Mouse (Mus musculus) cerebellum, adult 9-11 months (tissue): ENCODE measurements around the gene Hba-x.
"Not testable (repeated sequence)": the region's sequence is repeated elsewhere in the genome, so short reads cannot be mapped to it uniquely, and the experiment has no call there.

Experiments
- DNase-seq: peaks from one replicate; pipeline ENCODE4 v3.0.0; 2022

The Hba-x gene

DNA sequence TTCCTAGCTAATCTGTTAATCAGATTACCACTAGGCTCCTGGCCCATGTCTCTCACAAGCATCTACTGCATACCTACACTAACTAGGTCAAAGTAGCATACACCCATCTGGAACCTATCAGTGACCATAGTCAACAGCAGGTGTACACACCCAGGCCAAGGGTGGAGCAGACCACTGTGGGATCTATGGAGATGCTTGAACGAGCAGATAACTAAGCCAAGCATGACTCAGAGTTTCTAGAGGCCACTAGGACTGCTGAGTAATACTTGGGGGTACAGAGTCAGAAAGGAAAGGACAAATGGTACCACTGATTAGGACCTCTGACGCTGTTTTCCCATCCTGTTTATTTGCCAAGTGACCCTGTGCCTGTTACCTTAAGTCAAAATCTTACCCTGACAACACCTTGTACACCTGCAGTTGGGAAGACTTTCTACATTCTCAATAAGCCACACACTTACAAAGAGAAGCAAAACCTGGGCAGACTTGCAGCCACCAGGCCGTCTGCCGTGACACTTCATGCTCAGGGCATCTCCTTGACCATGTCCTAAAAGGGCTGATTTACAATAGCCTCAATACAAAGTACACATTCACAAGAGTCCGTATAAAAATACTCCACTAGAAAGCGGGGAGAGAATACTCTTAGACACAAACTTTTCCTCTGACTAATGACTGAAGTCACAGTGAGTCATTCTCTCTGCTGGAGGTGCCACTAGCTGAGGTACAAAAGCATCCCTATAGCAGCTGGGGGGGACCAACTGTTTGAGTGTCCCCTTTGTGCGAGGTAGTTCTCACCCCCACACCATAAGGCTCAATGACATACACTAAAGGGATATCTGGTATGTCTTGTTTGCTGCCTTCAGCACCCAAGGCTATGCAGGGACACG, 25.1 kb upstream of the Hba-x start:
- DNase-seq, result no peak

DNA sequence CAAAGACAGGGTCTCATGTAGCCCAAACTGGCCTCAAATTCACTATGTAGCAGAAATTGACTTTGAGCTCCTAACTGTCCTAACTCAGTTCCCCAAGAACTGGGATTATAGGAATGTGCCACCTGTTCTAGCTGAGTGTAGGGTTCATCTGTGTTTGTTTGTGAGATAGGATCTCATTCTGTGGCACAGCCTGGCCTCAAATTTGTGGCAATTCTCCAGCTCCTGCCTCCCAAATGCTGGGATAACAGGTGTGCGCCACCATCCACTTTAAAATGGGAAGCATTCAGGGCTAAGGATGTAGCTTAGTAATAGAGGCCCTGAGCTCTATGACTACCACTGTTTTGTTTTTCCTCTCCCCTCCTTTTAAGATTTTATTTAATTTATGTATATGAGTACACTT, 23.1 kb upstream of the Hba-x start:
- DNase-seq, result peak; percentile 52

DNA sequence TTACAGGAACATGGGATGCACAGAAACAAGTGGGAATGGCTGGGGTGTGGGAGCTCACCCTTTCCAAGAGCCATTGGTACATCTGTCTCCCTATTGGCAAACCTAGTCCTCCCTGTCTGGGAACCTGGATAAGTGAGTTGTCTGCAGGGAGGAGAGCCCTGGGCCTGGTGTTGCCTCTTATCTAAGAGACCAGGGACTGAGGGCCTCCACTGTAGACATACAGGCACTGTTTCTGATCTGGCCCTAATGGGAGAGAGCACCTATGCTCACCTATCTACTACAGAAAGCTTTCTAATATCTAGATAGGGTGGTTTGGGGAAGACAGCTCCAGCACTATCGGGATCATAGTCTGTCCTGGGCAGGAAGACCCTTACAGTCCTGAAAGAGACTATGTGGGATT, 20.1 kb upstream of the Hba-x start:
- no peak for DNase-seq

DNA sequence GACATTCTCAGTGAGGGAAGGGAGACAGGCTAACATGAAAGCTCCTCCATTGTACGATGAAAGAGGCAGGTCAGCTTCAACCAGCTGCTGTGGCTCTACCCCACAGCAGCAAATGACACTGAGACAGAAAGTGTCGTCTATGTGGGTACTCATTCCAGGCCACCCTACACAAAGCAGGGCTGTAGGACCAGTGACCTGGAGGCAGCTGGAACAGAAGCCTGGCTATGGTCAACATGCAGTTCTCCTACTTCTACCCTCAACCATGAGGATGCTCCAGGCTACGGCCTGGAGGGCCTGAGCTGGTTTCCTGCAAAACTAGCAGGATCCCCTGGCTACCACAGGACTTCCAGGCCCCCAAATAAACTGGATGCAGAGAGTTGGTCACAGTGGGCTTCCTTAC, 19.6 kb upstream of the Hba-x start:
- no peak for DNase-seq

DNA sequence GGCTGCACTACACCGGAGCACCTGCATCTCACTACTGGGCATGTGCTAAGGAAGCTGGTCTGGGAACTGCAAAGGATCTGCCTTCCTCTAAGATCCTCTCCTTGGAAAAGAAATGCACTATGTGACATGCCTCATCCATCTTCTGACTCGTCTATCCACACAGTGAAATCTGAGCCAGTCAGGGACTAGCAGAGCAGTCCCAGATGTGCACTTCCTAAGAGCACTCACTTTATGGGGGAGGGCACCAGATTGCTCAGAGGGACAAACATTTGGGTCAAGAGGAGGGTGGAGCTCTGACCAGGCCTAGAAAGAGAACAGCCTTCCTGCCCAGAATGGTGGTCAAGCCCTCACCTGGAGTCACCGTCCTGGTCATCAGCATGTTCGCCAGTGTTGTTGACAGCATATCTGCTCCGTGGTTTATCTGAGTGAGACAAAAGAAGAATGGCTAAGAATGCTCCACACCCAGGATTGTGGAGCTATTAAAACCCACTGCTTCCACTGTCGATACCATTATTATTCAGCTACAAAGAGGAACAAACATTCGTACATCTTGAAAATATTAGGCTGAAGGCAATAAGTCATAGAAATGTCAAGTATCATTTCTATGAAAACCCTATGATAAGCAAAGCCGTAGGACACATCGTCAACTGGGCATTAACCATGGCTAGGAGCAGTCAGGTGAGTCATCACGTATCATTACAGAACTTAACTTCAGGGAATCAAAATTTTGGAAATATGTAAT, 13.4 kb upstream of the Hba-x start:
- DNase-seq, result no peak

DNA sequence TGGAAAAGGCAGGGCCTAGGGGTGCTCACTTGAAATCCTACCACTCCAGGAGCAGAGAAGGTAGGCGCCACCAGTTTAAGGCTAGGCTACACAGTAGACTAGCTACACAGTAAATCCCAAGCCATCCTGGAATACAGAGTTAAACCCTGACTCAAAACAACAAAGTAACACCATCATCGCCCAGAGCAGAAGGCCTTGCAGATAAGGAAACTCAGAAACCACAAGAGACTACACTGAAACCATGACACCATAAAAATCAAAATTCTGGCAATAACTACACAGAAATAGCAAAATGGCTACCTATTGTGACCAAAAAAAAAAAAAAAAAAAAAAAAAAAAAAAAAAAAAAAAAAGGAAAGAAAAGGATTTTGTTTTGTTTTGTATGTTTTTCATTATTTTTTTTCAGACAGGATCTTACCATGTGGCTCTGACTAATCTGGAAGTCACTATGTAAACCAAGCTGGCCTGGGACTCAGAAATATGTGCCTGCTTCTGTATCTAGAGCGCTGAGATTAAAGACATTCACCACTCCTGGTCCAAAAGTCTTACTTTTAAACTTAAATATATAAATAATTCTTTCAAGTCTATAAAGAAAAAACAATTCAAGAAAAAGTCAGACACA, 11.0 kb upstream of the Hba-x start:
- DNase-seq, result no peak

DNA sequence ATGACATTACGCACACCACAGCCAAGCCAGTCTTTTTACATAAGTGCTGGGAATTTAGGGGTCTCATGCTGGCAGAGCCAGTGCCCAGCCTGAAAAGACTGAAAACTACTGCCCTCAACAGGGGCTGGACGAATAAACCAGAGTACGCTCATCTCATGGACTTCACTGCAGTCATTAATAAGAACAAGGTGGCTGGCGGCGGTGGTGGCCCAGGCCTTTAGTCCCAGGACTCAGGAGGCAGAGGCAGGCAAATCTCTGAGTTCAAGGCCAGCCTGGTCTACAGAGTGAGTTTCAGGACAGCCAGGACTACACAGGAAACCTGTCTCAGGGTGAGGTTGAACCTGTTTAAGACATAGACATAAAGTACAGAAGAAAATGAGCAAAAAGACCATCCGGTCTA, 10.0 kb upstream of the Hba-x start:
- DNase-seq, result peak; percentile 18

DNA sequence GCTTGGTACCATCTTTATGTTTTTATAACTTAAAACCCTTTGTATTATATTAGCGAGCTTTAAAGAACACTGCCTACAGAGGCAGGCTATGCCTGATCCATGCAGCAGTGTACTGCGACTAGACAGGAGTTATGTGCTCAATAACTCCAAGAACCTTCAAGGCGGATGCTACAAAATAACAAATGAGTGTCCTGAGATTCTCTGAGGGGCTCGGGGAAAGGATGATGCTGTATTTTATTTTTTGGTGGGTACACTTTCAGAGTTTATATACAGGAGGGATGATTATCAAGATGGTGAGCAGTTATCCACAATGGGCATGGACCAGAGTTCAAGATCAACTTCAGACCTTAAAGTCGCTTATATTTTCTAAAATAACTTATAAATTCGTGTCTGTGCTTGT, 9.4 kb upstream of the Hba-x start:
- DNase-seq, result no peak

DNA sequence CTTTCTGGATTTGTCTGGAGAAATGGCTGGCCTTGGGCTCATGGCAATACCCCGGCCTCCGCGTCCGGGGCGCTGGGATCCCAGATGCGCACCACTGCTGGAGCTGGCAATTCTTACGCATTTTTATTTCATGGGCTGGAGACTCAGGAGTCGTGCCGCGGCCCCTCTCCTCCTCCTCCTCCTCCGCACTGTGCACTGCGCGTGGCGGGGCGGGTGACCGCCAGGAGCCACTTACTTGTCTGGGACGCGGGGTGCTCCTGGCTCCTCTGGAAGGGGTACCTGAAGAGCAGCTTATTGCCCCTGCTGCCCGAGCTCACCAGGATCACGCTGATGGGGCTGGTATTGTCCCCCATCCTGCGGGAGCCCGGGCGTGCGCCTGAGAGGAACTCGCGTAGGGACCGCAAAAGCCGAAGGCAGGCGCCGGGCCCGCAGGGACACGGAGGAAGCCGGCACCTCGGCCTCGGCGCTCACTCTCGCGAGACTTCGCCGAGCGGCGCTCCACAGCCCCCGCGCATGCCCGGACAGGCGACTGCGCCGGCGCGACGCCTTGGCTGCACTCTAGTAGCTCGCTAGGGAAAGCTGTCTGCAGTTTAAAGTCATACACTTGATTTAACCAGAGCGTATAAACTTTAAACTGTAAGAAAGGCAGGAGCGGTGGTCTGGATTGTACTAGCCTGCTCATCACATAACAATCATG, 8.9 kb upstream of the Hba-x start, which contains the start of gene Nprl3:
Gene Nprl3 (minus strand): TSS at position 520 of the 697 bp plus-strand sequence.
- DNase-seq, result peak; percentile 95

DNA sequence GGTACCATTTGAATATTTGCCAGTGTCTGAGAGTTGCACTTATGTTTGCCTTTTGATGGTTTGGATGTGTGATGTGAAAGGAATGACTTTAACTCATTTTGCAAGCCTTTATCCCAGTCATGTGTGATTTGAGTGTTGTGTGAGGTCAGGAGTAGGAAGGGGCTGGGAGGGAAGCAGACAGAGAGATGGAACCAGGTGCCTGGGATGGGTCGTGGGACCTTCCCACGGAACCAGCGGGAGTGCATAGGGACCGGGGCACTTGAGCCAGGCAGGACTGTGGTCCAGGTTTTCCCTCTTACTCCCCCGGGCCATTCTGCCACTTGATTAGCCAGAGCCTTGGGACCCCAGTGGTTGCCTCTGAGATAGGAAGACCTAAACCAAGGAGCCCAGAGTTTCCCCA, 8.2 kb upstream of the Hba-x start:
- DNase-seq, result peak; percentile 40

DNA sequence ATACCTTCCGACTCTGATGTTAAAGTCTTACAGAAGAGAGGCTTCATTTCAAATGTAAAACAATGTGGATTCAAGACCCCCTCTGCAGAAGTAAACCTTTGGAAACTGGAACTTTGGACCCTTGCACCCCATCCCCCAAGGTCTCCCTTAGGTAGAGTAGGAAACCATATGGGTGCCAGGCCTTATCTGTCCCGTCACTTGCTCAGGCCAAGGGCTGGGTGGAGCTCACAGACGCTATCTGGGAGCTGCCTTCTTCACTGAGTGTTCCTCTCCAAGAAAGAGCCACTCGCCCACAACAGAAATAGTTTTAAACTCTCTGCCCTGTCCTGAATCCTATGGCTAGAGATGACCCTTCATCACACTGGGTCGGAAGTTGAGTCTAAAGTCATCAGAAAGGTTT, 7.2 kb upstream of the Hba-x start:
- DNase-seq, result no peak

DNA sequence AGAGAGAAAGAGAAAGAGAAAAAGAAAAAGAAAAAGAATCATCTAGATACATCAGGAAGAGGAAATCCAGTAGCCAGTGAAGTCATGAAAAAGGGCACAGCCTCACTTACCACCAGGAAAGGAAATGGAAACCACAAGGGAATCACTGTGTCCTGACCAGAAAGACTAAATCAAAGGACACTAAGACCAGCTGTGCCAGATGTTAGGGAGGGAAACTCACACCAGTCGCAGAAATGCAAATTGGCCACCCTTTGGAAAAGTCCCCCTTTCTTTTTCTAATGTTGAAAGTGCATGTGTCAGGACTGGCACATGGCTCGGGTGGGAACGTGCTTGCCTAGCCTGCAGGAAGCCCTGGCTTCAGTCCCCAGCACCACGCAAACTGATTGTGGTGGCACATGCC, 5.0 kb upstream of the Hba-x start:
- no peak for DNase-seq

DNA sequence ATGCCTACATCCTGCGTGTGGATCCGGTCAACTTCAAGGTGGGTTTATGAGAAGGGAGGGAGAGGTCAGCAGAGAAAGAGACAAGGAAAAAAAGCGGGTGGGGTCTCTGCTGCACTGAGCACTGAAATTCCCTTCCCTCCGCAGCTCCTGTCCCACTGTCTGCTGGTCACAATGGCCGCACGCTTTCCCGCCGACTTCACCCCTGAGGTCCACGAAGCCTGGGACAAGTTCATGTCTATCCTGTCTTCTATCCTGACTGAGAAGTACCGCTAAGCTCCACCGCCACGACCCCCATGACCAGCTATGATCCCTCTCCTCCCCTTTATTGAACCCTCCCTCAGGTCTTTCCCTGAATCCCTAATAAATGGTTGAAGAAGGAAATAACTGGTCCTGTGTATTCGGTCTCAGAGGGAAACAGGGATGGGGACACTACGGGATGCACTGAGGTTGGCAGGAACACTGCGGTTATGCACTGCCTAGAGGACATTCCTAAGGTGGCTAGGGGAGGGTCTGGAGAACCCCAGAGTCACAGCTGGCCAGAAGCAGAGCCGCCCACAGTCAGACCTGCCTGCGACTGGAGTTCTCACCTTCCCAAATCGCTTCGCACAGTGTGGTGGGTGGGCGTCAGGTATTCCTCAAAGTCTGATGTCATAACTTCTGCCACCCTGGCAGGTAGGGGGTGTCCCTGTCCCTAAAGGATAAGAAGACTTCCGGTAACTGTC, 1.7 kb downstream of the Hba-x start:
- no peak for DNase-seq

DNA sequence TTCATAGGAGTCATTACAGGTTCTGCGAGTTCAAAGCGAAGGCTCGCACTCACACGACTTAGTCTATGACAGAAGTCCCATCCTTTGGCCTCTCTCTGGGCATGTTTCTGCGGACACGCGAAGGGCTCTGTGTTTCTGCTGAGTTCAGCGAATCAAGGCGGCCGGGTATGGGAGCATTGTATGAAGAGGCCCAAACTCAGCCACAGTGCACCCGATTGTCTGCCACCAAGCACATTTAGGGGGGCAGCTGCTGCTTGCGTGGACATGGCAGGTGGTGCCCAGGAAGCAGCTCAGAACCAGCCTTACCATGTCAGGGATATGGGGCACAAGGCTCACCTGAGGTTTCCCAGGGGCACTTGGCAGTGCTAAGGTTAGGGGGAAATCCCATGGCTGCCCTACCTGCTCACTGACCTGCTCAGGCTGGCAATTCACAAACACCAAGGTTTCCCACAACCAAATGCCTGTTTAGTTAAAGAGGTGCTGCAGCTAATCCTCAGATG, 2.3 kb downstream of the Hba-x start:
- no peak for DNase-seq

DNA sequence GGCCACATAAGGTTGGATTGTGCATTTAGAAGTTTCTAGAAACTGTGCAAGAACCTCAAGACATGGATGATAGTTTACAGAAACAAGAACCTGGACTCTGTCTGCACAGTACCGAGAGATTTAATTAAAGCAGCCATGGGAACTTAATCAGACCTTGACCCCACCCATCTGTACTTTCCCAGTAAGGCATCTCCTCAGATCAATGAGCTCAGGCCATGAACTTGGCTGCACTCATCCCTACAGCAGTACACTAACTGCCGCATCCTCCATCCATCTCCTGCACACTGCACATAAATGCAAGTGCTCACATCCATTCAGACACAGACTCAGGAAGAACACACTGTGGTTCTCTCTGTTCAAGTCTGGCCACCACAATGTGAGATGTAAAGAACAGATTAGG, 4.4 kb downstream of the Hba-x start:
- no peak for DNase-seq

DNA sequence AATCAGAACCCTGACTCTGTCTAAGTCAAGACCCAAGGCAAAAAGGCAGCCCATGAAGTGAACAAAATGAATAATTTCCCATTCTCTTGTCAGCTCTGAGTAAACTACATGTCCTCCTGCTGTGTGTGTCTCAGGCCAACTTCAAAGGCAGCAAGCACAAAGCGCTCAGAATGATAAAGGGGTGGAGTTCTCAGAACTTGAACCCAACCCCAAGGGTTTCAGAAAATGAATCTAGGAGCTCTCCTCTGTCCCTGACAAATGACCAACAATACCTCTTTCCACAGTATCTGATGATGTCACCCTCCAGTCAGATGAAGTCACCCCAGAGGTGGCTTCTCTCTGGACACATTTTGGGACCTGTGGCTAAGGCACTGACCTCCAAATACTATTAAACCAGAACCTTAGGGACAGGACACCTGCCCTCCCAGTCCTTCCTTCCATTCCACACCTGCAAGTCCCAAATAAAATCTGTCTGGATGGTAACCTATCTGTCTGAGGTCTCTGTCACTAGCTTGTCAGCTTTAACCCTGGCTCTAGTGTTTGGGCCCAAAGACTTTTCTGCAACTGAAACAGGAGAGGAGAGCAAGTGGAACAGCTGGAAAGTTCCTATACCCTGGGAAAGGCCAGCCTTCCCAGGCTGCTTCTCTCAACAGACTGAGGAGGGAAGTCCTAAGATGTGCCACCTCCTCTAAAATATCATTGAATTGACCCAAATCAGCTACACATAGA, 5.4 kb downstream of the Hba-x start:
- DNase-seq, result no peak

DNA sequence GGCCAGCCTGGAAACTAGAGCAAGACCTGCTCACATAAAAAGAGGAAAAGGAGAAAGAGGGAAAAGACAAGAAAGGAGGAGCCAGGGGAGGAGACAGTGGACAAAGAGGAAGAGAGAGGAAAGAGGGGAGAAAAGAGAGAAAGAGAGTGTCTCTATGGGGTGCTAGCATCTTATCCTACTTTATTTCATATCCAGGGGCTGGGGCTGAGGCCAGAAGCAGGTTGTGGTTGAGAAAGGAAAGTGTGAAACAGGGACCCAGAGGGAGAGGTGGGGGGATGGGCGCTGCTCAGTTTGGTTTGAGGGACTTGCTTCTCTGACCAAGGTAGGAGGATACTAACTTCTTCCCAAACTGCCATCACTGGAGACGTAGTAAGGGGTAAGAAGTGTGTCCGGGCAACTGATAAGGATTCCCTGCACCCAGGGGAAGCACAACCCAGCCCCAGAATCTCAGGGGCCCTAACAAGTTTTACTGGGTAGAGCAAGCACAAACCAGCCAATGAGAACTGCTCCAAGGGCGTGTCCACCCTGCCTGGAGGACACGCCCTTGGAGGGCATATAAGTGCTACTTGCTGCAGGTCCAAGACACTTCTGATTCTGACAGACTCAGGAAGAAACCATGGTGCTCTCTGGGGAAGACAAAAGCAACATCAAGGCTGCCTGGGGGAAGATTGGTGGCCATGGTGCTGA, 7.0 kb downstream of the Hba-x start, which contains the start of gene Hba-a1:
Gene Hba-a1 (plus strand): TSS at position 421 of the 687 bp plus-strand sequence.
- DNase-seq, result not testable (repeated sequence)

DNA sequence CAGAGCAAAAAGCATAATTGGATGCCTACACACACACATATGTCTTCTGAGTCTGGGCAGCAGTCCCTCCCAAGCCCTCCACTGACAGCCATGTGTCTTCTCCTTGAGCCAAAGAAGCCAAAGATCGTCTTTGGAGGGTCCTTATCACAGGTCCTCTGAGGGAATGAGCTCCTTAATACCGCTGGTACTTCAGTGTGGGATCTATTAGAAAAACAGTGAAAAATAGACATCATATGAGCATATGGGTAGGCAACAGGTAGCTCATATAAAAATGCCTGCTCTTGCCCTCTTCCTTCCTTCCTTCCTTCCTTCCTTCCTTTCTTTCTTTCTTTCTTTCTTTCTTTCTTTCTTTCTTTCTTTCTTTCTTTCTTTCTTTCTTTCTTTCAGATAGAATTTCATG, 8.4 kb downstream of the Hba-x start:
- DNase-seq, result not testable (repeated sequence)

DNA sequence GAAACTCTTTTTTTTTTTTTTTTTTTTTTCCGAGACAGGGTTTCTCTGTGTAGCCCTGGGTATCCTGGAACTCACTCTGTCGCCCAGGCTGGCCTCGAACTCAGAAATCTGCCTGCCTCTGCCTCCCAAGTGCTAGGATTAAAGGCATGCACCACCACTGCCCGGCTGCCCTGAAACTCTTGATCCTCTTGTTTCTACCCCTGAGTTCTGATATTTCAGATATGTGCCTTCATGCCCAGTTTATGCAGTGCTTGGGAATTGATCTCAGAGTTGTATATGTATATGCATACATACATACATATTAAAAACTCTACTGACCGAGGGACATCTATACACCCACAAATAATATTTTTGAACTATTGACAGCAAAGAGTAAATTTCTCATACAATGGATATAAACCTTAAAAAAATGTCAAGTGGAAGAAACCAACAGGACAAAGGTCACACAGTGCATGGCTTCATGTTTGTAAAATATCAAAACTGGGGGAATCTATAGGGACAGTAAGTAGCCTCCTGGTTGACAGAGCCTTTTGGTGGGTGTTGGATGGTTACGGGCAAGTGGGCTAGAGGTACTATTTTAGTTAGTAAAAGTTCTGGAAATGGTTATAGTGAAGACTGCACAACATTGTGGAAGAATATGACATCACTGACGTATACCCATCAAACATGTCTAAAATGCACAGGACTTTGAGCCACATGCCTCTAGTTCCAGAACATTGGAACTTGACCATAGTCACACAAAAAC, 9.0 kb downstream of the Hba-x start:
- DNase-seq, result no peak

DNA sequence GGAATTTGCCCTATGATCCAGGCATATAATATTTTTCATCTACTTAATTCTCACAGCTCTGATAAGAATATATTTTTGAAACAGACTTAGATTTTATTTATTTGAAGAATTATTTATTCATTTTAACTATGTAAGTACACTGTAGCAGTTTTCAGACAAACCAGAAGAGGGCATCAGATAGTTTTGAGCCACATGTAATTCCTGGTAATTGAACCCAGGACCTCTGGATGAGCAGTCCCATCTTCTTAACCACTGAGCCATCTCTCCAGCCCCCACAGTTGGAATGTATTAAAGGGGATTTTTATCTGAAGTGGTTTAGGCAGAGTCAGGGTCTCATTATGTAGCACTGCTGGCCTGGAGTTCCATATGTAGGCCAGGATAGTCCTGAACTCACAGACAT, 9.7 kb downstream of the Hba-x start:
- DNase-seq, result not testable (repeated sequence)
